Mouse (Mus musculus) thymus, postnatal 25 days (tissue): ENCODE data around the gene AA986860.

Experiments
- DNase-seq: peaks from one replicate; pipeline ENCODE4 v3.0.0; 2022

AA986860 gene

DNA sequence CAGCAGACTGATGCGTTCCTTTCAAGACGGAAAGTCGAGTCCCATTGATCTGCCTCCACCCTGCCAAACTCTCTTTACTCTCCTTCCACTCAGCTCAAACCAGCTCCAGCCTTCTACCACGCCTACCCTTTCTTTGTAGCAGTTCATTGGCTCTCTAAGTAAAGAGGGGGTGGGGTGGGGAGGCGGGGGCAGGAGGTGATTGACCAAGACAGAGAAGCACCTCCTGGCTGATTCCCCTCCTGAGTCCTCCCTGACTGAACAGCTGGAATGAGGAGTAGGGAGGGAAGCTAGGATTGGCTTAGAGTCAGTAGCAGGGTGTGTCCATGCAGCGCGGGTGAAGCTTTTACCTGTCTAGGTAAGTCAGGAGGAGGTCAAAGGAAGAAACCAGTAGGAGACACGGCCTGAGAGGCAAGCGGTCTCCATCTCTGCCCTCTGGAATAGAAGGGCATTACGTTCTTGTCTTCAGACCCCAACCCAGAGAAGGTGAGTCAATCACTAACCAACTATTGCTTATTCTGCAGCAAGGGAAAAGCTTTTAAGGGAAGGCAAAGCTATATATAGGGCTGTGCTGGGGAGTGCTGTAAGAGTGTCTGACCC, at the start of gene AA986860:
Gene AA986860 (plus strand): TSS at position 236 of the 597 bp plus-strand sequence.
- DNase-seq = no peak

DNA sequence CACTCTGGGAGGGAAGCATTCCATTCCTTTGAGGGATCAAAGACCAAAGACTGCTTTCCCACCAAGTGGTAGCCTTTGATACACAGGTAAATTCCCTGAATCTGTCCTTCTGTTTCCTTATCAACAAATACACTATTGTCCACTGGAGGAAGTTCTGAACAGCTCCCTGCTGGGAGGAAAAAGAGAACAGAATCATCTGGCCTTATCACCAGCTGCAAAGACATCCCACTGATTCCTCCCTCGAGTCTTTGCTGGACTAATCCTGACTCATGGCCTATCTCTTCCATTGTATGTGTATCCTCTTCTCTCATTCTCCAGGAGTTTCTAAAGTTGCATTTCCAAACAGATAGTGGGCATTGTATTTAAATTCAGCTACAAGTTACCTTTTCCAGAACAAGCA, 47.9 kb upstream of the AA986860 start:
- DNase-seq = no peak

DNA sequence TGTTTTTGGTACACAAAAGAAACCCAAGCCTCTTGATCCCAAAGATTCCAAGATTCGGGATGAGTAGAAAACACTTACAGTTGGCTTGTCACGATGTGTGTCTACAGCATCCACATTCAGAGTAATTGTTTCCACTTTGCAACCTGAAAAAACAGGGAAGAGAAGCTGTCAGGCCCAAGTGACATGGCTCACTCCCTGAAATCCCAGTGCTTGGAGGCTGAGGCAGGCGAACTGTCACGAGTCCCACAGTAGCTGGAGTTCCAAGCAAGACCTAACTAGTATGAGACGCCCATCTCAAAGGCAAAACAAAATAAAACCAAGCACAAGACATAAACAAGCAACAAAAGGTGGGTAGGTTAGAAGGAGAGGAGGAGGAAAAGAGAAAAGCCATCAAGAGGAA, 33.2 kb upstream of the AA986860 start:
- DNase-seq = no peak

- DNase-seq = peak; percentile 22
Observed at GRCm38 (mm10) chr1:130699937-130700633, 31.7 kb upstream of the AA986860 start.

GRCm38 (mm10) chr1:130701976-130702375, 29.8 kb upstream of the AA986860 start:
- no peak for DNase-seq

GRCm38 (mm10) chr1:130703613-130704012, 28.2 kb upstream of the AA986860 start:
- DNase-seq = no peak

GRCm38 (mm10) chr1:130710283-130711080, 21.3 kb upstream of the AA986860 start:
- no peak for DNase-seq

DNA sequence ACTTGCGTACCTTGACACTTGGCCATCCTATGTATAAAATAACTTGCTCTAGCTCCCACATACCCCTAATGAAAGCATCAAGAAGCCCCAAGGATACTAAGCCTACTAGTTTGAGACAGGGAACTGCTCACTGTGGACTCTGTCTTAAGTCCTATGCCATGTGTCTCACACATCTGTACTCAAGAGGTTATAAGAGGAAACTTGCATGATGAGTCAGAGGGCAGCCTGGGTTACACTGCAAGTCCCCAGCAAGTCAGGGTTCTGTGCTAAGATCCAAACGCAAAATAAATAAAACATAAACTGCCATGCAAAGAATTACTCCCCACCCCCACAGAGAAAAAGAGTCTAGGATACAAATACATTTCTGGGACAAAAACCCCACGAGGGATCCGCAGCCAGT, 17.7 kb upstream of the AA986860 start:
- no peak for DNase-seq

GRCm38 (mm10) chr1:130715561-130716217, 16.1 kb upstream of the AA986860 start, which contains the start of gene Gm29427:
Gm29427 (minus strand) TSS chr1:130715799.
- DNase-seq = peak; percentile 97

DNA sequence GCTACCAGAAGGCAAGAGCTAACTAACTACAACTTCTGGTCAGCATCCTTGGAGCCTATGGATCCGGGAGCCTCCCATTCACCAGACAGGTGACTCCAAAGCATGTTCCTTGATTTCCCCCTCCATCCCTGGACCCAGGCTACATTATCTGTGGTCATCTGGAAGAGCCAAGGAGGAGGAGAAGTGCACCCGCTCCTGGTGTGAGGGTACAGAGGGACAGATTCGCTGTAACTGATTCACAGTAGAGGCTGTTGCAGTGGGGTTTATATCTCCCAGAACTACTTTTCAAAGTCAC, 15.6 kb upstream of the AA986860 start:
- no peak for DNase-seq

- peak; percentile 44 for DNase-seq
Observed at GRCm38 (mm10) chr1:130716513-130717290, 15.1 kb upstream of the AA986860 start.

- peak; percentile 91 for DNase-seq
Observed at GRCm38 (mm10) chr1:130717291-130717871, 14.4 kb upstream of the AA986860 start, which contains the start of gene Yod1. Yod1 (plus strand) TSS chr1:130717327.

- no peak for DNase-seq
Observed at GRCm38 (mm10) chr1:130724206-130724605, 7.6 kb upstream of the AA986860 start.

DNA sequence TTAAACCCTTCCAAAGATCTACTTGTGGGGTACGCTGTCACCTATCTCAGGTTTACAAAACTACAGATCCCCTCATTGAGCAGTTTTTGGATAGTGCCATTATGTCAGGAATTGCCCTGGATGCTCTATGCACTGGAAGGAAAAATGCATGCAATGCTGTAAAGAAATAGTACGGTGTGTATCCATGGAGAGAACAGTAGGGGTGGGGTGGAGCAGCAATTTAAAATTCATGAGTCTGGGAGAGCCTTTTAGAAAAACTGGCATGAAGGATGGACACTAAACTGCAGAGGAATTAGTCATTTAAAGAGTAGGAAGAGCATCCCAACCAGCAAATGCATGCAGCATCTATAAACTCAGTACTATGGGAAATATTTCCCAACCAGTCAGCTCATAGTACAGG, 5.4 kb upstream of the AA986860 start:
- no peak for DNase-seq

DNA sequence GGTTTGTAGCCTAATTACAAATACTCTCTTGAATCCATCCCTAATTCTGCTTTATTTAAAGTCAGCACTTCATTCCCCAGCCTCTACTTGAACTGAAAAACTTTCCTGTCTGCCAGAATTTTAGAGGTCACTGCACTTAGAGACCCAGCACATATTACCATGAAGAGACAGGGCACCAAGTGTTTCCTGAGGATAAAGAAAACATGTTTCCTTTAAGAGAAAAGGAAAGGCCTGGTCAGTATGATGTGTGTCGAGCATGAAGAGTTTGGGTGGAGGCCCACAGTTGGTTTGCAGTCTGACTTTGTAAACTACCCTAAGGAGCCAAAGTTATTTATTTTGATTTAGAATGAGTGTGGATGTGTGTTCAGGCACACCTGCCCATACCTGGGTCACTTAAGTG, 3.7 kb upstream of the AA986860 start:
- DNase-seq = no peak

DNA sequence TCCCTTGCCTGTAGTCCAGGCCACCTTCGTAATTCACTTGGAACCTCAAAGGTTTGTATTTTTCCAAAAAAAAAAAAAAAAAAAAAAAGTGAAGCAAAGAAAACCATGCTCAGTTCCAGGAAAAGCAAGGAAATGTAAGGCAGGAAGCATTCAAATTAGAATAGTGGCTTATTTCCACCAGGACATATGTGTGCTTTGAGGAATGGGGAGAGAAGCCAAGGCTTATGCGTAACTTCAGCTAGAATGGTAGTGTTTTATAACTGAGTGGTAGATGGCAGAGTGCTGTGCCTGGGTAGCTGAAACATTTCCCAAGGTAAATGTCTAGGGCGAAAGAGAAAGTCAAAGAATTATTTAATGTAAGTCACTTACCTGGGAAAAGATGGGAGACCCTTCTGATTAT, 3.1 kb upstream of the AA986860 start:
- DNase-seq = no peak

- DNase-seq = no peak
Observed at GRCm38 (mm10) chr1:130729153-130729552, 2.6 kb upstream of the AA986860 start, which contains the start of gene Pfkfb2. Pfkfb2 (minus strand) TSS chr1:130729253.

- no peak for DNase-seq
Observed at GRCm38 (mm10) chr1:130732706-130733658, 1.2 kb downstream of the AA986860 start.

DNA sequence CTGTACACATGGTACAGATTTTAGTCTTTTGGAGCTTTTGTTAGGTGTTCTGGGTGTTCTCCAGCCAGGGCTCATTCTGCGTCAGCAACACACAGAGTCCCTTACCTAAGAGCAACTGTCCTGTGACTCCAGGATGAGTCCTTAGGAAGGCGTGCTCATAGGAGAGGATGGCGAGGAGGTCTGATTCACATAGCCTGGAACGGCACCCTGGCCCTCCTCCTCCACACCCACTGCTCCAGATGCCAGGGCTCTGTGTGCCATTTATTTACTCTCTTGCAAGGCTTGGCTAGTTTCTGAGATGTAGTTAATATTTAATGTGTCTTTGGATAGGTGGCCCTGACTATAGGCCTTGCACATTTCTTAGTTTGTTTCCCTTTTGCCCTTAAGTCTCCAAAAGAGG, 1.9 kb downstream of the AA986860 start:
- no peak for DNase-seq

GRCm38 (mm10) chr1:130734452-130734851, 2.7 kb downstream of the AA986860 start:
- no peak for DNase-seq

- DNase-seq = no peak
Observed at GRCm38 (mm10) chr1:130734852-130735251, 3.1 kb downstream of the AA986860 start.
